Mouse (Mus musculus) brown adipose tissue, adult 24 weeks (tissue): Measurements from ENCODE around the gene Olfr1371. TPM values are rescaled to one million over a fixed set of nuclear protein-coding genes. Genes with fewer than 3 reads are reported as not detected.

Experiments used
- H3K27ac ChIP-seq: fragments of 200-500 bp; replicated peaks from 2 replicates; pipeline ENCODE4 v1.5.1; 2012; ENCODE audit warnings: low read depth, mild to moderate bottlenecking, low read length
- H3K4me1 ChIP-seq: fragments of 200-500 bp; 2 replicates; pipeline ENCODE4 v1.6.1; 2012; ENCODE audit warnings: low read length, mixed read lengths; ENCODE audit not compliant: control insufficient read depth, insufficient read depth, insufficient read length
- H3K4me3 ChIP-seq: fragments of 200-500 bp; 2 replicates; pipeline ENCODE4 v1.5.1; 2012; ENCODE audit warnings: low read depth, mild to moderate bottlenecking, low read length, moderate library complexity; ENCODE audit not compliant: insufficient read depth
- polyA plus RNA-seq: library from polyadenylated mRNA; stranded (reverse); fragments of >200 nt; gene quantifications from 2 replicates; pipeline ENCODE4 v1.2.4, GENCODE M21; 2012; ENCODE audit not compliant: missing spikeins, insufficient read depth, insufficient read length

The Olfr1371 gene
- polyA plus RNA-seq, result not detected in 2 replicates

DNA sequence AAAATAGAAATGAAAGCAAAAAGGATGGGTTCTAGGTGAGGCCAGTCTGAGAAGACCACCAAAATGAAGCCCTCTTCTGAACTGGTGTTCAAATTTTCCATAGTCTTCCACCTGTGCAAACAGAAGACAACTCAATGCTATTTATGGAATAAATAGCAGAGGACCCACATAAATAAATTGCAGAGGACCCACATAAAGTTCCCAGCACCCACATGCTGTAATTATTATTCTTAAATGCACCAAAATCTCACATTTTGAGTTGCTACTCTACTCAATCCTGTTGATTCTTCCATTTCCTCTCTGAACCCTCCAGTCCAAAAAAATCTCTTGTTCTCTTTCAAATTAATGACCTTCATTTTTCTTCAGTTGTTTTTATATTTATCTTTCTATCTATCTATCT lies at the start of gene Olfr1371:
TSS of gene Olfr1371 (minus strand) at position 101 of the 400 bp plus-strand sequence.
- H3K4me3 ChIP-seq, result no peak within 1 kb of the TSS
- H3K4me1 ChIP-seq, result no peaks in the 10 kb centered on the region

DNA sequence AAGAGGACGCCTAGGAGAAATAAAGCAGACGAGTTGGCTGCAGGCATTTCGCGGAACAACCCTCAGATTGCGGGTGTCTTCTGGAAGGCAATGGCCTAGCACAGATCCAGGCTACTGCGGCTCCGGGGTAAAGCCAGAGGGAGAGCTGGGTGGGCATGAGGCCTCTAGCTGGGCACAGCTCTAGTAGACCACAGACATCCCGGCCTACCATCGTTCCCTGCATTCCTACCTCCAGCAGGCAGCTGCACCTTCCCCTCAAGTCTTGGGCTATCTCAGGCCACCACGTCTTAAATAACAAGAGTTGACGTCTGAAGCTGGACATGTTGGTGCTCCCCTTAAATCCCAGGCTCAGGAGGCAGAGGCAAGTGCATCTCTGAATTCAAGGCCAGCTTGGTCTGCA lies 48.6 kb upstream of the Olfr1371 start:
- Histone ChIP-seq H3K27ac (no peak overlapping the region), H3K4me1 (no peaks in the 10 kb centered on the region), H3K4me3 (no peak overlapping the region)

More for the DNA sequence above, at the start of gene Olfr1371:
- no peak within 1 kb of the TSS for H3K27ac ChIP-seq

DNA sequence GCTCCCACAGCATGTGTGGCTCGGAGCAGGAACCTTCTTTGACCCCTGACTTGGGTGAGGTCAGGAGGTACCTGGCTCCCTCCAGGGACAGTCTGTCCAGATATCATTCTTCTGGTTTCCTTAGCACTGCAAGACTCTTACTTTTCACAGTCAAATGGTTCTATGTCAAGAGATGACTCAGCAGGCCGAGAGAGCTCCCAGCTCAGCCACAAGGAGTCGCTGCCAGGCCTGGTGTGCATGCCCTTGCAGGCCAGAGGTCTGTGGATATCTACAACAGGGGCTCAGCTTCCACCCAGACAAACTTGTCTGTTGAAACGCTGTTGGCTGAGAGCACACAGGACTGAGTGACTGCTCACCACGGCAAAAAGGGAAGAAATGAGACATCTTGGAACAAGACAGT lies 48.1 kb upstream of the Olfr1371 start:
- Histone ChIP-seq H3K4me3 (no peak overlapping the region), H3K27ac (no peak overlapping the region), H3K4me1 (no peaks in the 10 kb centered on the region)

DNA sequence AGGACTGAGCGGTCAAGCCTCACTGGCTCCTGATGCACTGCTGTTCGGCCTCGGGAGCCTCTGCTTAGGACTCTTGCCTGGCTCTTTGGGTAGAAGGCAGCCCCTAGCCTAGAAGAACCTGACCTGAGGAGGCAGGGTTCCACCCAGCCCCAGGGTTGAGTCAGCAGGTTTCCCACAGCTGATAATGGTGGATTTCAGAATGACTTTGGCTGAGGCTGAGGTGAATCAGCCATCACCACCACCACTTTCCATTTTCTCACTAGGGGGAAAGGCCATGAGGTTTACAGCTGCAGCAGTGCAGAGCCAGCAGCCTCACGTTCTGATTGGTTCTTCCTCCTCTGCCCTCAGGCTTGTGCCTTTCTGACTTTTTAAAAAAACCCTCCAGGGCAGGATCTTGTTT lies 47.1 kb upstream of the Olfr1371 start:
- no peaks in the 10 kb centered on the region for H3K4me1 ChIP-seq
- no peak overlapping the region for H3K4me3 ChIP-seq
- H3K27ac ChIP-seq, result no peak overlapping the region

DNA sequence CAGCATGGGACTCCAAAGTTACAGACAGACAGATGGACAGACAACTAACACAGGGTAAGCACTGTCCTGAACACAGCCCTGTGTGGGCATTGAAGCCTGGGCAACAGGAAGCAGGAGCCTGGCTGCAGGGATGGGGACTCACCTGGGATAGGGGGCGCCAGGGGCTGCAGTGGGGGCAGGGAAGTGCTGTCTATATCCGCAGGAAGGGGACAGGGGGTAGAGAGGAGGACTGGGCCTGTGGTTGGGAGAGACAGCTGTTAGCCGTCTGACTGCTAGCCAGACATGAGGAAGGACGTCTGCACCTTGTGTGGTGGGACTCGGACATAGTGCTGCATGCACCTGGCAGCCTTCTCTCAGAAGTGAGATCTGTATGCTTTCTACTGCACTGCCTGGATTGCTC lies 44.9 kb upstream of the Olfr1371 start:
- H3K27ac ChIP-seq, result no peak overlapping the region
- no peaks in the 10 kb centered on the region; the same call in 1 of the 2 replicates for H3K4me1 ChIP-seq
- H3K4me3 ChIP-seq, result no peak overlapping the region

DNA sequence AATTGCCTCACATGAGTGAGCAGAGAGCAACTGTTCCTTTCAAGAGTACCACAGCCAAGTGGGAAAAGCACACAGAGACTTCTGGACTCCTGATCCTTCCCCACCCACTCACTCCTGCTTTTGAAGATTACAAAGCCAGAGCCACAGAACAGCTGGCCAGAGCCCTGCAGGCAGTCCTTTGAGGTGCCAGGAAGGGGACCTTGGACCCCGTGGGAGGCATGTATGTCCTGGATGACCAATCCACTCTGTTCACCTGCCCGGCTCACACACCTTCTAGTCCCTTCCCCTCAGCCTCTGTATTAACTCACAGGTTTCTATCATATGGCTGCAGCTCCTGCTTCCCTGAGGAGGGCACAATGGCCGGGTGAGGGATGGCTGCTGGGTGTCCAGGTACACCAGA lies 43.6 kb upstream of the Olfr1371 start:
- Histone ChIP-seq H3K4me1 (peaks cover 3% of the 10 kb centered on the region; the same call in 1 of the 2 replicates), H3K4me3 (no peak overlapping the region), H3K27ac (no peak overlapping the region)

DNA sequence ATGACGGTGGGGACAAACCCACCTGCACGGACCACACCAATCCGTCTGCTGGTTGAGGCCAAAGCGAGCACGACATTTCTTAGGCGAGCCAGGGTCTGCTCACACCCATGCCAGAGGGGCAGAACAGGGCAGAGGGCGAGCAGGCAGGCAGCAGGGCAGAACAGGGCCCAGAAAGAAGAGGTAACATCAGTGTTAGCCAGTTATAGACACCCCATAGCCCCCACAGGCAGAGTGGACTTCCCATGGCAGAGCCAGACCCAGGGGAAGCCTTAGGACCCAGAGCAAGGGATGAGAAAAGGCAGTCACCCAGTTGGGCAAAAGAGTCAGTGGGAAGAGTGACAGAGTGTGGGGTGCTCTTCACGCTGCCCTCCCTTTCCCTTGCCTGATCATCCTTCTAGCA lies 41.3 kb upstream of the Olfr1371 start:
- H3K27ac ChIP-seq, result no peak overlapping the region
- H3K4me1 ChIP-seq, result peaks cover 6% of the 10 kb centered on the region
- H3K4me3 ChIP-seq, result no peak overlapping the region

DNA sequence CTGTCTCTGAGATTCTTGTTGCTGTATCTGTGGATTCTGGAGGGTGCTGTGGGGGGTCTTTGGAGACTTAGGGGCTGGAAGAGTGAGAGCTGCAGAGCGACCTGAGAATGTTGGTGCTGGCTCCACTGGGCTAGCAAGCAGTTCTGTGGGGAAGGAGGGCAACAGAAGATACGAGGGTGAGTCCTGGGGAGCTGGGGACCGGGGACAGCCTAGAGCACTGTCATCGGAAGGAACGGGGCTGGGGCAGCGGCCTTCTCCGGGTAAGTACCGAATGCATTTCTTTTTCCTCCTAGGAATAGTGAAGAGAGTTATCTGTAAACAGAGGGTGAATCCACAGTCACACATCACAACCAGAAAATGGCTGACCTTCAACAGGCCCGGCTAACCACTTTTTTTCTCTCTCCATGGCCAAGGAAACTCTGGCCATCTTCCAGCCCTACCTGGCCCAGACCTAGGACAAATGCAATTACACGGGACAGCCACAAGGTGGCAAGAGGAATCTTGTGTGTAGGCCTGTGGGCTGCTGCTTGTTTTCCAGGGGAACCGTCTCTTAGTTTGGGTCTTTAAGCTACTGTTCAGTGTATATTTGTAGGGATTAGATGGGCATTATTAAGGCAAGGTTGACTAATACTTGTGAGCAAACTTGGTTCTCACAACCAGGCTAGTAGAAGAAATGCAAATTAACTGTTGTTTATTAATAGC lies 40.0 kb upstream of the Olfr1371 start:
- Histone ChIP-seq H3K4me3 (no peak overlapping the region), H3K4me1 (peaks cover 6% of the 10 kb centered on the region), H3K27ac (no peak overlapping the region)

DNA sequence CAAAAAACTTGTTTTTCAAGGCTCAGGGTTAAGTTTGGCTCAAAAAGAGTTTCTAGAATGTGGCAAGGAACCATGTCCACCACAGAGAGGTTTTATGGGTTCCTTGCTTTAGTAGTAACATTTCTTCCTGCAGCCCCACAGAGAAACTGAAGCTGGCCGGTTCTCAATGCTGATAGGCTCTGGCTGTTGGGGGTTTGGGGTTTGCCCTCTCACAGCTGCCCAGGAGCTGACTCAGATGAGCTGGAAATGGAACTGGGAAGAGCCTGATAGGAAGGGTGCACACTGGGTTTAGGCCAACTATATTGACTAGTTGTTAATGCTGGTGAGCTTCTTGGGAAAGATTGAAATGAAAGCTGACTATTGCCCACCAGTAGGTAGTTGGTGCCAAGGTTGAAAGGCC lies 38.9 kb upstream of the Olfr1371 start:
- Histone ChIP-seq H3K4me1 (peaks cover 6% of the 10 kb centered on the region), H3K27ac (no peak overlapping the region), H3K4me3 (no peak overlapping the region)

DNA sequence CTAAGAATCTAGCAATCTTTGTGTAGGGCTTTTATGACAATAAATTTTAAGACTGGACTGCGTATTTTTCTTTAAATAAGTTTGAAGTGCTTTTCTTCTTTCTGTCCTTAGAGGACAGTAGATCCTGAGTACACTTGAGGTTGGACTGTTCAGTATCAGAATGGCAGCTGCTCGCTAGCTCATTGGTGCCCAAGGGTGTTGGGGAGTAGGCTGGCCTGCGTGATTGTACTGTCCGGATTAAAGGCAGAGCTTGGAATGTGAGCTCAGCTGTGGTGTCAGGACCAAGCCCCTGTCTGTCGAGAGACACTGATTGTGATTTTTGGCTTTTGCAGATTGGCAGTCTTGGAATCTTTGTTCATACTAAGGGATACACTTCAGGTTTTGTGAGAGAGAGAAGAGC lies 38.0 kb upstream of the Olfr1371 start:
- no peak overlapping the region for H3K27ac ChIP-seq
- H3K4me1 ChIP-seq, result peaks cover 6% of the 10 kb centered on the region
- no peak overlapping the region for H3K4me3 ChIP-seq

DNA sequence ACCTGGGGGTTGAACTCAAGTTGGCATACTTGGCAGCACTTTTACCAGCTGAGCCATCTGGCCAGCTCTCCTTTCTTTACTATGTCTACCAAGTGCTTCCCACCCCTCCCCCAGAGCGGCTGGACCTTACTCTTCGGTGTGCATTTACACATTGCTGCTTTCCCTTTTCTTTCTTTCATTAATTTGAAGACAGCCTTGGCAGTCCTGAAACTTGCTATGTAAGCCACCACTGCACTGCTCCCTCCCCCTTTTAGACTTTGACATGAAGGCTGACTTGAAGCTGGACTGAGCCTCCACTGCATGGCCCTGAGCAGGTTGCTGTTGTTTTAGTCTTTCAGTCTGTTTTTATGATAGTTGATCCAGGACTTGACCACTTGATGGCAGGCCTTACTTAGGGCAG lies 35.7 kb upstream of the Olfr1371 start:
- no peak overlapping the region for H3K4me3 ChIP-seq
- no peak overlapping the region for H3K27ac ChIP-seq
- peaks cover 6% of the 10 kb centered on the region for H3K4me1 ChIP-seq

DNA sequence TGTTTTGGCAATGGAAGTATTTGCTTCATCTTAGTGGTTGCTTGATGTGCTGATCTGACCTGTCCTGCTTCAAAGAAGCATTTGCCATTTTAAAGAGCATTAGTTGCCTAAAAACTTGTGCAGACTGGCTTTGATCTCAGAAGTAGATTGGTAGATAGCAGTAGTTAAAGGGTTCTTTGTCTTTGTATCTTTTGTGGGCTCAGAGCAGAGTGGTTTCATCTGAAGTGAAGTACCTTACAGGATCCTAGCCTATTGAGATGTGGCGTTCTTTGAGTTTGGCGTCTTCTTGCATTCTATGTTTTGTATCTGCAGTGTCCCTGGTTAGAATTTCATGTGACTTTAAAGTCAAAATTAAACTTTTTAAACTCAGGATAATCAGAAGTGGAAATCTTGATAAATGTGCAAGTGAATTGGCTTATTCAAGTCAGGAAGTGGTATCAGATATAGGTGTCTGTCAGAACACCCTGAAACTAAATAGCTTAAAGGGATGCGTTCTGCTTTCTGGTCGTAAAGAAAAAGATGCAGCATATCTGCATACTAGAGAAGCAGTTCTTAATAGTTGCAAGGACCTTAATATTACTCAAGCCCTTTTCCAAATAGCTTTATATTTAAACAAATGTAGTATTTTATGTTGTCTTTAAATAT lies 27.2 kb upstream of the Olfr1371 start:
- Histone ChIP-seq H3K27ac (no peak overlapping the region), H3K4me1 (no peaks in the 10 kb centered on the region)

DNA sequence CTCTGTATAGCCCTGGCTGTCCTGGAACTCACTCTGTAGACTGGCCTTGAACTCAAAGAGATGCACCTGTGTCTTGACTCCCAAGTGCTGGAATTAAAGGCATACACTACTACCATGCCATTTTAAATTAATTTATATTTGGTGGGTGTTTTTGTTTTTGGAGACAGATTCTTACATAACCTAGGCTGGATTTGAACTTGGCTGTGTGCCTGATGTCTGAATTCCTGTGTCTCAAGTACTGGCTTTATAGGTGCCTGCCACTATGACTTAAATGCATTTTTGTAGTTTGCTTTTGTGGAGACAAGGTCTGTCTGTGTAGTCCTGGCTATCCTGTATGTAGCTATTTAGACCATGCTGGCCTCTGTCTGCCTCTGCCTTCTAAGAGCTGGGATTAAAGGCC lies 20.7 kb upstream of the Olfr1371 start:
- Histone ChIP-seq H3K27ac (peak overlapping the region; percentile 28; the same call in 1 of the 2 replicates), H3K4me3 (0 out of 2 replicates have a peak overlapping the region, but pooled peaks have one; percentile 5), H3K4me1 (peaks cover 9% of the 10 kb centered on the region; the same call in 1 of the 2 replicates)

More for the DNA sequence above, 27.2 kb upstream of the Olfr1371 start:
- no peak overlapping the region for H3K4me3 ChIP-seq

DNA sequence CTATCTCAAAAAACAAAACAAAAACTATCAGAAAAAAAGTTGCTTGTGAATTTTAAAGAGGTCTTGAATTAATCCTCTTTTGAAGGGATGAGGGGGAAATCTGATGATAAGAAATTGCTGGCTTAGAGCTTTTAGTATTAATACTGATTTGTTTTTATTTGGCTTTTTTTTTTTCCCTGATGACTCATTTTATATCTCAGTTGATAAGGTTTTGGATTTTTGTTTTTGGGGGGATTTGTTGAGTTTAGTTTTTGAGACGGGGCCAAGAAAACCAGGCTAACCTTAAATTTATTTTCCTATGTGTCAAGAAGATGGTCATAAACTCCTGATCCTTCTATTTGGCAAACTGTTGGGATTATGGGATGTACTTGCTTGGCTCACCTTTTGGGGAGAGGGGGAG lies 20.1 kb upstream of the Olfr1371 start:
- Histone ChIP-seq H3K4me3 (no peak overlapping the region), H3K27ac (0 out of 2 replicates have a peak overlapping the region, but pooled peaks have one; percentile 7), H3K4me1 (peaks cover 9% of the 10 kb centered on the region; the same call in 1 of the 2 replicates)

DNA sequence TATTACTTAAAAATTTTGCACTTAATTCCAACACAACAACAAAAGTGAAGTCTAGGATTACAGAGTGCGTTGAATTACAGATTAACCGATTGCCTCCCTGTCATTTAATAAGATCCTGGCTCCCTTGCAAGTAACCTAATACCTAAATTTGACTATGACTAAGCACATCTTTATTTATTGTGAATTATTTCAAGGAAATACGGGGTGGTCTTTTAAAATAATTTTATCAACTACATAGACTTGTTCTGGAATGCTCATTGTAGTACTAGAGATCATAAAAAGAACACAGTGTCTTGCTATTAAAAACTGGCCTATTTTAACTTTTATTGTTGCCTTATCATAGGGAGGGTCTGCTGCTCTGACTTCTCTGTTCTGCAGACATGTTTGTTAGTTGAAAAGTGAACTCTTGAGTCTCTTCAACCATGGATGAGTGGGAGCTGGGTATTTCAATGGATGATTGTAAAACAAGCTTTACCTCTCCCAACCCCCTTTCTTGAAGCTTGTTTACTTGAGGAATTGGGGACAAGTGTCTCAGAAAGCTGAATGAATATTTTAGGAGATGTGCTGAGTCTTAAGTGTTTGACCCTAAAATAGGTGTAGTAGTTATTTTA lies 19.4 kb upstream of the Olfr1371 start:
- Histone ChIP-seq H3K4me1 (peaks cover 9% of the 10 kb centered on the region; the same call in 1 of the 2 replicates), H3K4me3 (peak overlapping the region; percentile 79), H3K27ac (peak overlapping the region; percentile 47)
